Mouse (Mus musculus): Measurements from ENCODE around the gene Taf5l.

GRCm38 (mm10) chr8:124052568-124052967 lies 31.4 kb upstream of the Taf5l start:
- TF ChIP-seq CTCF (IDR thresholded peaks at IDR 0.05; ENCODE audit: borderline replicate concordance, insufficient read depth, low read length), result no peak
- TF ChIP-seq POLR2A (IDR thresholded peaks at IDR 0.05; ENCODE audit: low read depth, low read length), result no peak
